Mouse (Mus musculus): ENCODE measurements around the gene Mrpl21.

Mrpl21 gene

DNA sequence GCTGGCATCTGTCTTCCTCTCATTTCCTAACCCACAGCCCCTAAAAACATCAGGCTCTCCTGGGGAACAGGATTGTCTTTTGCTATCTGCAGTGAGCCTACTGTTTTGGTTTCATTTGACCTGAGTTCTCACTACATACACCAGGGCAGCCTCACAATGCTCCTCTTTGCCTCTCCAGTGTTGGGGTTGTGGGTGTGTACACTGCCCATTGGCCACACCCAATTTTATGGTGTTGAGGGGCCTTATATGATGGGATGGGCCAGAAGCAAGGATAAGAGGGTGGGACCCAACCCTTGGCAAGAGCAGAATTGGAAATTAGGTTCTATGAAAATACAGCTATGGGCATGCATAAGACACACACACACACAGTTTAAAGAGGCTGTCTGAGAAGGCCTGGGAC is 14.3 kb downstream of the Mrpl21 start:
- no peak for DNase-seq (ENCODE audit: low spot score in 2 of 2)

DNA sequence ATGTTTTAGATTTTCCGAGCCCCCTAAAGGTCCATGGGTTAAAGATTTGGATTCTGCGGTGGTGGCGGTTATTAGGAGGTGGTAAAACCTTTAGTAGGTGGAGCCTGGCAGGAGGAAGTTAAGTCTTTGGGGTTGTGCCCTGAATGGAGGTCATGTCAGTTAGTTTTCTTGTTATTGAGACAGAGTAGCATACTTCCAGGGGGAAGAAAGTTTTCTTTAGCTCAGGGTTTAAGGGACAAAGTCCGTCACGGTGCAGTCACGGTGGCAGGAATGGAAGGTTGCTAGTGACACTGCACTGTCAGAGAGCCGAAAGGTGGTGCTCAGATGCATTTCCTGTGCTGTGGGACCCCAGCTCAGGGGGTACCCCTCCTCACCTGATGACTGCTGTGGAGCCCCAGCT is 15.1 kb downstream of the Mrpl21 start:
- no peak for DNase-seq (ENCODE audit: low spot score in 2 of 2)

DNA sequence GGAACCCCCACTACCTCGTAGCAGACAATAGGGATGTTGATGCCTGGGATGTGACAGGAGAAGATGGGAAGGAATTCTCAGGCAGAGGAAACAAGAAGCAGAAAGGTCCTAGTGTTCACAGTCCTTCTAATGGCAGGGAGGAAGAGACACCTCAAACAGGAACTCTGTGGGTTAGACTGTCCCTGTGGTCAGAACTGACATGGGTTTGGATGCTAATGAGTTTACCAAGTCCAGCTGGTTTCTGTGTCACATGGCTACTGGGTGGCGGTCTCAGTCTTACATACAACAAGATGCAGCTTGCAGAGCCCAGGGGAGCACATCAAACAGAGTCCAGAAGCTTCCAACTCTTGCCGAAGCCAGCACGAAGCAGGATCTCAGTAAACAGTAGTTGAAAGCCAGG is 21.3 kb downstream of the Mrpl21 start:
- no peak for DNase-seq (ENCODE audit: low spot score in 2 of 2)

DNA sequence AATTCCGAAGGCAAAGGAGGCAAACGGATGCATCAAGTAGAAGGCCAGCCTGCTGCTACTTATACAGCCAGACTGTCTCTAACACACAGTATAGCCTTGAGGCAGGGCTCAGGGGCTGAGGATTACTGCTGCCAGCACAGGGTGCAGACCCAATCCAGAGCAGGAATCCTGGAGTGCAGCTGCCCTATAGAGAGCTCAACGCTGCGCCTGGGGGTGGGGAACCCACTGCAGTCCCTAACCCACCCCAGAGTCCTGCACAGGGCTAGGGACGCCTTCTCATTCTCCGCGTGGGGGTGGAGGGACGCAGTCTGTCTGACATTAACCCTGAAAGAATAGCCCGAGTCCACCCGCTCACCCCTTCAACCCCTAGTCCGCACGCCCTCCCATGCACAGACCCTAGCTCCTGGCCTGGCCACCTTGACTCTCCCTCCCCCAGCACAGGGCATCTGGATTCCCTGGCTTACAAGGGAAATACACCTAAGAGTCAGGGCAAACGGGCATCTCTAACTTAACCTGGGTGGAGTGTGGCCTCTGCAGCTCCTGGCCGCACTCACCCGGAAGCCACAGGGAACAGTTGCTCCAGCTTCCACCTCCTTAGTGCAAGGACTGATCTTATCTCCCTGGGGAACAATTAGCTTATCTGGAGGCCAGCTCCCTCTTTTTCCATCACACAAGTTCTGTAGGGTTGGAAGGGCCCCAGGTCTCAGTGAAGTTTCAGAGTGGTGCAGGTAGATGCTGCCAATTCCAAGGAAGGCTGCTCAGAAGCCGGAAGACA is 24.7 kb downstream of the Mrpl21 start:
- no peak for DNase-seq (ENCODE audit: low spot score in 2 of 2)

DNA sequence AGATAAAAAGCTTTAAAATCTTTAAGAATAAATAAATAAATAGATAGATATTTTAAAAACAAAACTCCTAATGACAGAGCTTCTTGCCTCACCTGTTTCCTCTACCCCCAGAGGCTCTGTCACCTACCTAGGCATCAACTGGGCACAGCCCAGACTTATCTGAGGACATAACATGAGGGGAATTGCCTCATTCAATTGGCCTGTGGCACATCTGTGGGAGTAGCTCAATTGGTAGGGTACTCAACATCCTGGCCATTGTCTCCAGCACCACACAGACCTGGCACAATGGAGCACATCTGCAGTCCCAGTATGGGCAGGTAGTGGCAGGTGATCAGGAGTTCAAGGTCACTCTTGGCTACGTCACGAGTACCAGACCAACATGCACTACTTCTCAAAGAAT is 36.6 kb downstream of the Mrpl21 start:
- DNase-seq (ENCODE audit: low spot score in 2 of 2), result no peak

DNA sequence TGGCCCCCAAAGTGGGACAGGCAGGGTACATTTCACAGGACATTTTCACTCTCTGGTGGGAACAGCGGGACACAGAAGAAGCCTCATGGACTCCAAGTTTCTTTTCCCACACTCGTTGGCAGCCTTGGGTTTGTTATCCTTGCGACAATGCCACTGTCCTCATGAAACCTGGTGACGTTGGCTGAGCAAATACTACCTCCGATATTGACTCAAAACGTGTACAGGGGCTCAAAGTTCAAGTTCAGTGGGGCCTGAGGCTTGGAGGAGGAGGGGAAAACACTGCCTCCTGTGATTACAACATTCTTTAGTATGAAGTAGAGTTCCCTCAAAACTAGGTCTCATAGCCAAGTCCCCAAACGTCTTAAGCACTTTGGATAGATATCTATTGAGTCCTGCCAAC is 37.4 kb downstream of the Mrpl21 start:
- DNase-seq (ENCODE audit: low spot score in 2 of 2), result no peak

DNA sequence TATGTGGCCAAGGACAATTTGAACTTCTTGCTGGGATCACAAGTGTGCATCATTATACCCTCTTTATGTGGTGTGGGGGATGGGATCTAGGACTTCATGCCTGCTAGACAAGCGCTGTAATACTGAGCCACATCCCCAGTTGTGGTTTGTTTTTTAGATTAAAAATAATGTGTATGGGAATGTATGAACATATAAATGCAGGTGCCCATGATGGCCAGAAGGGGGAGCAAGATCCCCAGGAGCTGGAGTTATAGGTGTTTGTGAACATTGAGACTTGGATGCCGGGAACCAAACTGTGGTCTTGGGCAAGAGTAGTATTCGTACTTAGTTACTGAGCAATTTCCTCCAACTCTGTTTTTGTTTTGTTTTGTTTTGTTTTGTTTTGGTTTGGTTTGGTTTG is 38.1 kb downstream of the Mrpl21 start:
- DNase-seq (ENCODE audit: low spot score in 2 of 2), result no peak

DNA sequence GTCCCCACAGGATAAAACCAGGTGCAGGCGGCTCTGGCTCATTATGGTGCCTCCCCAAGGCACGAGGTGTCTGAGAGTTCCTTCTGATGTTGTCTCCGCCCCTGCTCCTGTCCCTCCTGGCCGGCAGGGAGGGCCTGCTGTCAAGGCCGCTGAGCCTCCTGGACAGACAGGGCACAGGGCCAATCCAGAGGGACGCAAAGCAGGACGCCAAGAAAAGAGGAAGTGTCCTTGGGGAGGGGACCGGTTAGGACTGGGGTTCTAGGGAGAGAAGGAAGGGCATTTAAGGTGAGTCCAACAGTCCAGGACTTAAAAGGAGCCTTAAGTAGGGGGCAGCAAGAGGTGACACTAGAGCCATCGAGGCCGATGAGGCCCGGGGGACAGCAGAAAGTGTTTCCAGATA is 38.9 kb downstream of the Mrpl21 start:
- DNase-seq (ENCODE audit: low spot score in 2 of 2), result no peak

DNA sequence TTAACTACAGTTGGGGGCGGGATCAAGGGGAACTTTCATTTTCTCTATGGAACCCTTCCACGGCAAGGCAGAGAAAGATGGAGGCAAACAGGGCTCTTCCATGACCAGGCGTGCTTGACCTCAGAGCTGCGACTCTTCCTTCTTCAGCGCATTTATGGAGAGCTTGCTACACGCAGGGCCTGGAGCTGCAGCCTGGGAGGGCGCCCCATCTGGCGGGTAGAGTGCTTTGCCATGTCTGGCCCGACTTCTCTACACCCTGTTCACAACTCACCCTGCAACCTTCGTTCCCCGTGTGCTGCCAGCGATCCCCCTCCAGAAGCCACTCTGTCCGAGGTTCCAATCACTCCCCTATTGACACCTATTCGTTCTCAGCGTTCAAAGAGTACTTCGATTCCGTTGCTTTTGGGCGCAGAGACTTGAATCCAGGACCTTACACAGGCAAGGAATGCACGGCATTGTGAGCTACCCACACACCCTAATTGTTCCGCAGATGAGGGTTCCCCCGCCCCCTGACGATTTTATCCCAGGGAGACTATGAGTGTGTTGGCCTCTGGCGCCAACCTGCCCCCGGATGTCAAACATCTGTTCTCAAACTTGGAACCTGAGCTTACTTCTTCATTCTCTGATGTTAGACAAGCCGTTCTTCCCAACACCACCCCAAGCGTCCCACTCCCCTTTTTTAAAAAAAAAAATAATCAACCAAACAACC is 39.7 kb downstream of the Mrpl21 start, which contains the start of gene Cpt1a:
Gene Cpt1a (plus strand): TSS at position 74 of the 709 bp plus-strand sequence.
- peak; percentile 45 to 62 for DNase-seq (ENCODE audit: low spot score in 2 of 2)

DNA sequence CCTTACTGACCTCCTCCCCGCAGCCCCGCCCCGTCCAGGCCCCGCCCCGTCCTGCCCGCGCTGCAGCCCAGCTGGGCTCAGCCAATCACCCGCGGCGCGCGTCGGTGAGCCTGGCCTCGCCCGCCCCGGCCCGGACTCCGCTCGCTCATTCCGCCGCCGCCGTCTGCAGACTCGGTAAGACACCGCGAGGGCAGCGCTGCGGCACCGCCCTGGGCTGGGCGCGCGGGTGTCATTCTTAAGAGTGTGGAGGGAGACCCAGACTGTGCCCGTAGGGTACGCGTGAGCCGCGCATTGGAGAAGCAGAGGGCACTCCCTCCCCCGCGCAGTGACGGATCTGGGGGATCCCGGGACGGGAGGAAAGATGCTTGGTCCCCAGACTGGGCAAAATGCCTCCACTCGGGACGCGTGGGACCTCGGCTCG is 40.5 kb downstream of the Mrpl21 start:
- peak; percentile 88 to 89 for DNase-seq (ENCODE audit: low spot score in 2 of 2)

DNA sequence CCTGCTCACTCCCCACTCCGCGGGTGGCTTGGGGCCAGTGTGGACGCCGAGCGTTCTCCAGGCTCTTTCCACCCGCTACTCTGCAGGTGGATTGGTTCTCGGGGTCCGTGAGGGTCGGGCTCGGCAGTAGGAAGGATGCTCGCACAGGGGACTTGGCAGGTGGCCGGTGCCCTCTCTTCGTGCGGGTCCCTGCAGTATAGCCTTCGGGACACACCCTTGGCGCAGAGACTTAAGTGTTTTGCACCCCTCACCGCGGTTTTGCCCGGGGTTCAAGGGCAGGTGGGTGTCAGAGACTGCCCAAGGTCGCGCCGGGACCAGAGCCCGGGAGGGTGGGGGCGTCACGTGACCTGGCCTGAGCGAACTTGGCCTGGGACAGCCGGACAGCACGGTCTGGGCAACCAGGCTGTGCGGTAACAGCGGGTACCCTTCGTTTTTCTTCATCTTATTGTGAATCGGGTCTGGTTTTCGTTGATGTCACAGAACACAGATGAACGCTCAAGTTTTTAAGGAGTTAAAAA is 41.1 kb downstream of the Mrpl21 start:
- DNase-seq (ENCODE audit: low spot score in 2 of 2), result peak; percentile 43 to 47

DNA sequence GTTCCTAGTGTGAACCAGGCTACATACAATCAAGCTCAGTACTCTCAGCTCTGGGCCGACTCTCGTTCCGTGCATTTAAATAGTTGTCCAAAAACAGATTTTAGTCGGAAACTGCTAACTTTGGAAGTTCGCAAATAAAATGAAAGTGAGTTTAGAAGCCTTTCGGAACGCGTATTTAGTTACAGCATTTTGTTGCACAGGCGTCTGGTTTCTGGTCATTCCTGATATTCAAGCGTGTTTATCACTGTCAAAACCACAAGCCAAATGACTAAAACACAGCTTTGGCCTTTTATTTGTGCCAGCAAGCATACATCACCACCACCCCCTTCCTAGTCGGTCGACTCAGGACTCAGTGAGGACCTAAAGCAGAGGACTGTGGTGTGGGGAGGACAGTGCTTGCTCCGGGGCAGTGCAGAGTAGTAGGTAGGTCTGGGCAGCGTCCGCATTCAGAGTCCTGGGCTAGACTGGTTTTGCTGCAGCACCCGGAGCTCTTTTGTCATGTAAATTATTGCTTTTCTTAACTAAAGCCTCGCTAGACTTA is 41.6 kb downstream of the Mrpl21 start:
- no peak for DNase-seq (ENCODE audit: low spot score in 2 of 2)

DNA sequence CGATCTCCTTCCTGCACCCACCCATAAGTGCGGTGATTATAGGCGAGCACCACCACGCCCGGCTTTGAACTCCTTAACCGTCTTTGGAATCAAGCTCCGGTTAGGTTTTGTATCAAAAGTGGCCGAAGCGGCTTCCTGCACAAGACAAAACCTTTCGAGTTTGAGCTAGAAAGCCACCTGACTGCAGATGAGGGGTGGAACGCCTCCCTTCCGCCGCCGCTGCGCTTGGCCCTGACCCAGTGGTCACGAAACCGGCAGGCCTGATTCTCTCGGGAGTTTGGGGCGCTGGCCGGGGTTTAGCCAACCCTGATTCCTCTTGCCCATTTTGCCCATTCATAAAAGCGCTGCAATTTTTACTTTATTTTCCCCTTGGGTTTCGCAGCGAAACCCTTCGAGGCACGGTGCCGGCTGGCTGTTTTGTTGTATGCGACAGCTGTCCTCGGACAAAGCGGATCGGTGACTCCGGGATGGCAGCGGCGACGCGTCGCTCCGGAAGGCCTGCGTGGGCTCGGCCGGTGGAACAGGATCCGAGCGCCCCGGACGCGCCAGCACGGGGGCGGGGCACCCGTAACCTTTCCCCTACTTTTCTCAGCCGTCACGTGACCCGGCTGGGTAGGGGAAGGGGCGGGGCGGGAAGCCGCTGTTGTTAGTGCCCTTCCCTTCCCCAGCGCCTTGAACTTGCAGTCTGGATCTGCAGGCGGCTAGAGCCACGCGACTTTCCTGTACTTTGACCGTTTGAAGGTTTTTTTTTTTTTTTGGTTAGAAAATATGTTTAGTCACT is 42.4 kb downstream of the Mrpl21 start:
- peak; percentile 86 to 91 for DNase-seq (ENCODE audit: low spot score in 2 of 2)

DNA sequence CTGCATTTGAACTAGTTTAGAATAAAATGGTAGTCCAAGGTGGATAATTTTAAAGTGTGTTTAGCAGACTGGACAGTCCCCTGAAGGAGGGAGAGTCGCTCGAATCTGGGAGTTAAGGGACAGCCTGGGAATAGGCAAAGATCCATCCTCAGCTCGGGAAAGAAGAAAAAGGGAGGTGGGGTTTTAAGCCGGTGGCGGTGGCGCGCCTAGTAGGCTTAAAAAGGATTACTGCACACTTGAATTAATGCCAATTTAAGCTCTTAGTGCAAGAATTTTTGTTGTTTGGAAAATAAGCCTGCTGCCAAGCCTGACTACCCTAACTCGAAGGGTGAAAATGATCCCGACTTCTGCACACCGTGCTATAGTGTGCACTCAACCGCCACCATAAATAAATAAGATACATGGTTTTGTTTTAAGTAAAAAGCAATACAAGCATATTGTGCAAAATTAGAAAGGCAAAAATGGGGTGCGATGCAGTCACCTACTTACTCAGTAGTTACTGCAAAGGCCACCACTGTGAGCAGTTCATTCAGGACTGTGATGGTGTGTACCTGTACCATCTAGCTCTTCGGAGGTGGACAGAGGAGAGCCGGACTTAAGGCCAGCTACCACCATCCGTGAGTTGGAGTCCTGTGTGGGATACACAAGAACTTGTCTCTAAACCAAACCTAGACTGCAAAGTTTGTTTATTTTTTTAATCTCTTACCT is 43.2 kb downstream of the Mrpl21 start:
- no peak for DNase-seq (ENCODE audit: low spot score in 2 of 2)

DNA sequence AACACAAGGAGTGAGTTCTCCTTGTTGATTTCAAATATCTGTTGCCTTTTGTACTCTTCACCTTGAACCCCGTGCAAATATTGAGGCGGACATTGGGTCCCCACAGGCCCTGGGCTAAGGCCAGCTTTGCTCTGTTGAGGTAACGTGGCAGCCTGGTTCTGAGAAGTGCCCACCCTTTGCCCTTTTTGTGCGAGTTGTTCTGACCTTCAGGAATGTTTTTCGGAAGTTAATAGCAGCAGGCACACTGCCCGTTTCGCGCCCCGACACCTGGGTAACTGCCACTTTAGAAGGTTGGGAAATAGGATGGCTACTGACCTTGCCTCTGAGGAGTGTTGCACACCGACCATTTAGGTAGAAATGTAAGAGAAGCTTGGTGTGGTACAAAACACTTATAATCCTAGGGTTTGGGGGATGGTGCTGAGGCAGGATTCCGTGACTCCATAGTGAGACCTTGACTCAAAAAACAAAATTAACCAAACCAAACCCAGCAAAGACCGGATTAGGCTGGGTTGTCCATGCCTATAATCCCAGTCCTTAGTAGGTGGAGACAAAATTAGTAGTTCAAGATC is 43.9 kb downstream of the Mrpl21 start:
- DNase-seq (ENCODE audit: low spot score in 2 of 2), result no peak

DNA sequence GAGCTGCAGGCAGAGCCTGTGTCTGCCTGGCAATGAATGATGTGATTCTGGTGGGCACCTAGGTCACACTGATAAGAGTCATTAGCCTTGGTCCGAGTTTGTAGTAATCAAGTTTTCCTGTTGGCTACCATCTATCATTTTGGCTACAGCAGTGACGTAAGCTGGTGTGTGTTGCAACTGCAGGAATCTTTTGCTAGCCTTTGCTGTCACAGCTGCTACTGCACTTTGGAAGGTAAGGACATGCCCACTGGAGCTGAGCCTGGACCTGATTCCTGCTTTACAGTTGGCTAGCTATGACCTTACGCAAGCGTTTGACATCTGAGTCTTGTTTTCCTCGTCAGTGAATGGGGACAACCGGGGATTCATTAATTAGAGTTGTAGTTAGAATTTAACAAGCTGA is 50.5 kb downstream of the Mrpl21 start:
- DNase-seq (ENCODE audit: low spot score in 2 of 2), result no peak

DNA sequence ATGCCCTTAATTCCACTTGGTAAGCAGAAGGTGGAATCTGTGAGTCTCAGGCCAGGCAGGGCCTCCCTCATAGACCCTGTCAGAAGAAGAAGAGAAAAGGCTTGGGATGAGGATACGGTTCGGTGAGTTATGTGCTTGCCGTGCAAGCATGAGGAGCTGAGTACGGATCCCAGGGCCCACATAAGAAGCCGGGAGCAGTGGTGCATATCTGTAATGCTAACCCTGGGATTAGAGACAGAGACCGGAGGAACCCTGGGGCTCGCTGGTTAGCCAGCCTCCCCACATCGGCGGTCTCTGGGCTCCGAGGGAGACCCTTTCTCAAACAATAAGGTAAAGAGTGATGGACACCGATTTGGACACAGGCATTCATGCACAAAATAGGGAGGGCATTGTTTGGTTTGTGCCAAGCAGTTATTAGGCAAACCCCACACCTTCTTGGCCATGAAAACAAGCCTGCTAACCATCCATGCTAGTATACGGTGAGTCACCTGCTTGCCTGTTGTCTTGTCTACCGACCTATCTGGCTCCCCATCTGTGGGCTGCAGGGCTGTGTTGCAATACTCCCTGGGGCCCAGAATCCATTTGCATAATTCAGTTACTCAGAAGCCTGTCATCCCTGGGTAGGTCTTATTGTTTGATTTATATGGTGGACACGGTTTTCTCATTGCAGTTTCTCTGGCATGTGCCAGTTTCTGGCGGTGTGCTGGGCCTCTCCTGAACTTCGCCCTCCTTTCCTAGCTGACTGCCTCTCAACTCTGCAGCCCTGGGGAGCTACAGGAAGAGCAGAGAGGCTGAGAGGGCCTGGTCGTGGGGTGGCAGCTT is 51.2 kb downstream of the Mrpl21 start:
- DNase-seq (ENCODE audit: low spot score in 2 of 2), result peak in 1 of 2 experiments; percentile 44

DNA sequence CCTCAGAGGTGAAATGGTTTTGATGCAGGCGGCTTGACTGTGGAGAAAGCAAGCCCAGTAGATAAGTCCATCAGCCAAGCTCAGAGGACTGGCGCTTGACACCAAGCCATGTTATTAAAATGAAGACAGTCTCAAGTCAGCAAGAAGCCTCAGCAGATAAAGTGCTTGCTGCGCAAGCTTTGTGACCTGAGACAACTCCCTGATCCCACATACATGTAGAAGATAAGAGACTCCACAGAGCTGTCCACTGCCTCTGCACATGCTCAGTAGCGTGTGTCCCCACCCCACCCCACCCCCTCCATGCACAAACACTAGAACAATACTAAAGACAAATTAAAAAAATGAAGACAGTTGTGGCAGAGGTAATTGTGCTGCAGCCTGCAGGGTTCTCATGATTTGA is 51.8 kb downstream of the Mrpl21 start:
- DNase-seq (ENCODE audit: low spot score in 2 of 2), result no peak

DNA sequence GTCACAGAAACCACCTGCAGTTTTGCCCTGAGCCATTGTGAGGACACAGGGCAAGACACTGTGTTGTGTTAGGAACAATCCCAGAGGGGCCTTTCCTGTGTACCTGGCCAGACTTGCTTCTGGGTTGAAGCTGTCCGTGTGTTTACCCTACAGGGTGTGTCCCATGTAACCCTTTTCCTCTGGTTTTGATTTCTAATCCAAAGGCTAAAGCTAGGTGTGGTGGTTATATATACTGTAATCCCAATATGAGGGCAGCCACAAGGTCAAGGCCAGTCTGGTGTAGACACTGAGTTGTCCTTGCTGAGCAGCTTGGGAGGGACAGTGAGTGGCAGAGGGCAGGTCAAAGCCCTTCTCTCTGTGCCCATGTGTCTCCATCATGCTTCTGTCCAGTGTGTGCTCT is 53.2 kb downstream of the Mrpl21 start:
- no peak for DNase-seq (ENCODE audit: low spot score in 2 of 2)
